Mouse (Mus musculus): ENCODE results near the gene Slc8b1.
A peak's percentile ranks its signal among the peaks of the same experiment; 100 is the strongest.

DNA sequence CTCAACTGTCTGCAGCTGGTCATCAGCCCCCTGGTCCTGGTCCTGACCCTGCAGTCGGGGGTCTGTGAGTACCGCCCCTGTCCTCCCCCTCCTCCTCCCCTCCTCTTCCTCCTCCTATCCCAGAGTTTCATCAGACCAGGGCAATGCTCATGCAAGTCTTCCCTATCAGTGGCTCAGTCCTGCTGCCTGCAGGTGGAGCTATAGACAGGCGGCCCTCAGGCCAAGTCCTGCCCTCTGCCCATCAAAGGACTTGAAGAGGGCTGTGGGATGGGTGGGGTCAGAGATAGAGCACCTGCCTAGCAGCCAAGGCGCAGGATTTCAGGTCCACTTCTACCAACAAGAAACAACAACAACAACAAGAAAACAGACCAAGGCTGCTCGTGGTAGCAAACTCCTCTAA lies 14.8 kb downstream of the Slc8b1 start:
- no peak for TF ChIP-seq POLR2A (IDR thresholded peaks at IDR 0.05; ENCODE audit: extremely low read depth, insufficient read depth, low read length)
- peak; percentile 57 for TF ChIP-seq CTCF (IDR thresholded peaks at IDR 0.05; ENCODE audit: low read depth, low read length)
